Mouse (Mus musculus) cortical plate, adult 2 months (tissue): ENCODE measurements around the gene Ddrgk1. TPM values are rescaled to one million over a fixed set of nuclear protein-coding genes. Genes with fewer than 3 reads are reported as not detected.

Experiments used
- H3K27ac ChIP-seq: fragments of 200-500 bp; 2 replicates; pipeline ENCODE4 v1.5.1; 2012; ENCODE audit warnings: low read length, control low read depth, inconsistent platforms; ENCODE audit not compliant: insufficient read depth
- H3K4me1 ChIP-seq: fragments of 200-500 bp; 2 replicates; pipeline ENCODE4 v1.6.1; 2011; ENCODE audit warnings: low read length; ENCODE audit not compliant: control insufficient read depth, insufficient read depth
- H3K4me3 ChIP-seq: fragments of 200-500 bp; 2 replicates; pipeline ENCODE4 v1.5.1; 2011; ENCODE audit warnings: mild to moderate bottlenecking, low read length, control low read depth; ENCODE audit not compliant: insufficient read depth
- CTCF ChIP-seq: fragments of 200-500 bp; IDR thresholded peaks from 2 replicates; pipeline ENCODE4 v1.5.1; 2011; ENCODE audit warnings: mild to moderate bottlenecking, control low read depth, low read length; ENCODE audit not compliant: insufficient read depth; ENCODE audit errors: extremely low read depth
- POLR2A ChIP-seq: fragments of 200-500 bp; IDR thresholded peaks from 2 replicates; pipeline ENCODE4 v1.6.1; 2011; ENCODE audit warnings: mild to moderate bottlenecking, low read length, control low read depth; ENCODE audit not compliant: insufficient read depth; ENCODE audit errors: extremely low read depth
- polyA plus RNA-seq: library from polyadenylated mRNA; depleted of rRNA; stranded (reverse); fragments of >200 nt; gene quantifications from 2 replicates; pipeline ENCODE4 v1.2.3, GENCODE M21; 2012; rRNA removed

The Ddrgk1 gene
- polyA plus RNA-seq, 1 experiment, result 102 TPM

- Histone ChIP-seq H3K4me3 (peak overlapping the region; percentile 92), H3K27ac (0 out of 2 replicates have a peak overlapping the region, but pooled peaks have one; percentile 15), H3K4me1 (no peaks in the 10 kb centered on the region; the same call in 1 of the 2 replicates)
- TF ChIP-seq POLR2A (no peak), CTCF (no peak)
Measured at GRCm38 (mm10) chr2:130629080-130629838, 35.2 kb downstream of the Ddrgk1 start.

- TF ChIP-seq POLR2A, result no peak
- Histone ChIP-seq H3K4me1 (no peaks in the 10 kb centered on the region; the same call in 1 of the 2 replicates), H3K4me3 (no peak overlapping the region), H3K27ac (no peak overlapping the region)
Measured at GRCm38 (mm10) chr2:130628424-130628823, 36.0 kb downstream of the Ddrgk1 start.

- TF ChIP-seq CTCF (no peak), POLR2A (no peak)
- H3K4me3 ChIP-seq, result no peak overlapping the region
- no peak overlapping the region for H3K27ac ChIP-seq
- H3K4me1 ChIP-seq, result no peaks in the 10 kb centered on the region
Measured at GRCm38 (mm10) chr2:130618972-130619371, 45.5 kb downstream of the Ddrgk1 start.

GRCm38 (mm10) chr2:130613091-130613490 lies 51.4 kb downstream of the Ddrgk1 start:
- Histone ChIP-seq H3K27ac (no peak overlapping the region), H3K4me3 (no peak overlapping the region), H3K4me1 (no peaks in the 10 kb centered on the region)
- TF ChIP-seq POLR2A (no peak), CTCF (peak; percentile 38)

Other genes with a start within 250 kb of the Ddrgk1 start
- gene Vps16, start 240.3 kb downstream of the Ddrgk1 start, polyA plus RNA-seq, result 101 and 118 TPM in 2 replicates
- gene Pced1a, start 240.0 kb downstream of the Ddrgk1 start, polyA plus RNA-seq, result 24.6 and 27.9 TPM in 2 replicates
- gene Ptpra, start 214.4 kb downstream of the Ddrgk1 start, polyA plus RNA-seq, result 156 and 166 TPM in 2 replicates
- 86.9 and 99.1 TPM in 2 replicates for gene Mrps26, start 100.9 kb downstream of the Ddrgk1 start, polyA plus RNA-seq
- gene Oxt, start 88.5 kb downstream of the Ddrgk1 start, polyA plus RNA-seq, result 0.32 and 0.42 TPM in 2 replicates
- gene Avp, start 82.1 kb downstream of the Ddrgk1 start, polyA plus RNA-seq, result 0.81 and 1.2 TPM in 2 replicates
- gene Fastkd5, start 34.6 kb downstream of the Ddrgk1 start, polyA plus RNA-seq, result 3.7 and 4.8 TPM in 2 replicates
- gene Ubox5, start 34.6 kb downstream of the Ddrgk1 start, polyA plus RNA-seq, result 11.0 and 11.3 TPM in 2 replicates
- 200 and 201 TPM in 2 replicates for gene Lzts3, start 21.9 kb downstream of the Ddrgk1 start, polyA plus RNA-seq
- 64.5 TPM in 2 replicates for gene Itpa, start 3.0 kb upstream of the Ddrgk1 start, polyA plus RNA-seq
- 1.5 and 1.8 TPM in 2 replicates for gene Slc4a11, start 32.9 kb upstream of the Ddrgk1 start, polyA plus RNA-seq
- gene 4930402H24Rik, start 241.7 kb upstream of the Ddrgk1 start, polyA plus RNA-seq, result 62.4 and 62.9 TPM in 2 replicates
- 57.9 and 59.3 TPM in 2 replicates for gene Atrn, start 241.8 kb upstream of the Ddrgk1 start, polyA plus RNA-seq